Mouse (Mus musculus) kidney, adult 9 months (tissue): Measurements from ENCODE around the gene Nutm2.
"Not testable (repeated sequence)": the region's sequence is repeated elsewhere in the genome, so short reads cannot be mapped to it uniquely, and the experiment has no call there.

ENCODE experiments used
- DNase-seq: peaks from one replicate; pipeline ENCODE4 v3.0.0; 2022

Gene Nutm2

DNA sequence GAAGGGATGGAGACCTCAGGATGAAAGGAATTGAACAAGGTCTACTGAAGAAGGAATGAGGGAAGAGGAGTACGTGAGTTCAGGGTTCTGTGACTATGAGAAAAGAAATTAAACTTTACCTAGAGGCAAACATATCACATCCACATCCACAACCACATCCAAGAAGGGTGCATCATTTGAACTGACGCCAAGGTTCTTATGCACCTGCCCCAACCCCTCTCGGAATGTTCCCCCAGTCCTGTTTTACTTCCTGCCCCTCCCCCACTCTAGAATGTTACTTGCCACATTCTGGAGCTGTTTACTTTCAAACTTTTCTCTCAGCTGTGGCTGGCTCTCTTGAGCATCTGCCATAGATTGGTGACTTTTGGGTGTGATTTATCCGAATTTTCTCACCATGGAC, at the start of gene Nutm2:
Gene Nutm2 (plus strand): TSS at position 301 of the 400 bp plus-strand sequence.
- no peak for DNase-seq

DNA sequence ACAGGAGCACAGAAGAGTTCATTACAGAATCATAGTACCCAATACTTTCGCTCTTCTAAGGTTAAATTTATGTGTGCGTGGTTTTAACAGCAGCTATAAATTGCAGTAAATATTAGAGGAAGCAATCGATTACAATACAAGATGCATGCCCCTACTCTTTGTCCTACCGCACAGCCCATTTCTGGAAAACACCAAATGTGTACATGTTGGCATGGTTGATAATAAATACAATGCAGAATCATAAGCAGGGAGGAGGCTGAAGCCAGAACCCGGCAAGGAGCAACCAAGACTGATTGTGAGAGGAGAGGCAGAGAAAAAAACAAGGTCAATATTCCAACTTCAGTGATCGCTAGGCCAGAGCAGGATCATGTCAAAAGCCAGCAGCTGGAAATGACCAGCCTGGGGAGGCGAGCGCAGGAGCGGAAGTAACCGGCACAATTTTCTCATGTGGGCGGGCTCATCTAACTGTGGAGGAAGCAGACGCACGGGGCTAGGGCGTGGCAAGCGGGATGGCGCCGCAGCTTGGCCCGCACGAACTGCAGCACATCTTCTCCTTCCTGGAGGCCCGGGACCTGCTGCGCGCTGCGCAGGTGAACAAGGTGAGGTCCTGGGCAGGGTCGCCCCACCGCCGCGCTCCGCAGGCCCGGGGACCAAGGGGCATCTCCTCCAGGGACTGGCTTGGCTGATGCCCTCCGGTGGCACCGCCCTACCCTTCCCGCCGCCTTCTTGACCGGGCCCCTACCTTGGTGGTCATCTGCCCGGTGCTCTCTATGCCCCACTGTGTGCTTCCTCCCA, 49.5 kb upstream of the Nutm2 start, which contains the start of gene Fbxw17:
Gene Fbxw17 (plus strand): TSS at position 476 of the 795 bp plus-strand sequence.
- peak; percentile 74 for DNase-seq

DNA sequence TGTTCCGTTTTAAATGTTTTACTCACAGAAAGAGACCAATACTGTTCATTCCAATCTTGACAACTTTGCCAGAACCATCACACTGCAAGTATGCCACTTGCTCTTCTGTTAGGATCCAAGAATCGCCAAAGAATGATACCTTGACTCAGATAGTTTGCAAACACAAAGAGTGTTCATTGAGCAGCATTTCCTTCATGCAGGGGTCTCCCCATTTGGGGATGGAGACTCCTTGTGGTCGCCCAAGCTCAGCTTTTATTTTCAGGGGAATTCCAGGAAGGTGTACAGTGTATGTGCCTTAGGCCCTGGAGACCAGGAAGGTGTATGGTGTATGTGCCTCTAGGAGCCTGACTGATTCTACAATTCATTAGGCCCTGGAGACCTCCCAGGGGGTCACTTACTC, 48.7 kb upstream of the Nutm2 start:
- DNase-seq = no peak

DNA sequence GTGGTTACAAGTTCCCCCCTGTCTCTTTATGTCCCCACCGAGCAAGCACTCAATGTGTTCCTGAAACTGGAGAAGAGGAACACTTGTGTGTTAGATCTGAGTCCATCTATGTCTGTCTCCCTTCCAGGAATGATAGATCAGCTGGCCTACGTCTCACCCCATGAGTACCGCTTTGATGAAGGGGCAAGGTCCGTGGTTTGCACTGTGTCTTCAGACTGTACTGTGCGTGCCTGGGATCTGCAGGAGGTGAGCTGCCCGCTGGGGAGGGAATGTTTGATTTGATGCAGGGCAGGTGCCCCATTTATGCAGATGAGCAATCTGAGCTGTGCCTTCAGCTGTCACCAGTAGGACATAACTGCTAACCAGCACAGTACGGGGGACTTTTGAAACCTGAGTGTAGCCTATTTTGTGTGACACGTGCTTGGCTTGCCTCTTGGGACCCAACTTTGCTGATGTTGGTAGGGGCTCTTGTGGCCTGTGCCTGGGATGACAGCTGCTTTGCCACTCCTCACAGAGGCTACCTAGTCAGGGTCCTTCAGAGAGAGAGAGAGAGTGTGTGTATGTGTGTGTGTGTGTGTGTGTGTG, 43.4 kb upstream of the Nutm2 start:
- DNase-seq = peak; percentile 13

DNA sequence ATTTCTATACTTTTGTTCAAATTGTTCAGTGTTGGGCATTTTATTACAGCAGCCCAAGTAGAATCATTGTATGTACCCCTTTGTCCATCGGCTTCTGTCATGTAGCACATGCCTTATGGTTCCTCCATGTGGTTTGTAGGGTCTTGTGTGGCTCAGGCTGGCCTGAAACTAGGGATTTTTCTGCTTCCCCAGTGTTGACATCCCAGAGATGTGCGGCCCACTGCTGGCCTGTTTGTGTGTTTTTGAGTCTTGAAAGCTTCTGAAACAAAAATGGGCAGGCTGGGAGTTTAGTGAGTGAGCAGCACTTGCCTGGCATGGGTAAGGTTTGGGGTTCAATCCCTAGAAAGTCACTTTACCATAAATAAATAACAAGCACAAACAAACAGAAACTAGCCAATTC, 42.6 kb upstream of the Nutm2 start:
- DNase-seq = no peak

DNA sequence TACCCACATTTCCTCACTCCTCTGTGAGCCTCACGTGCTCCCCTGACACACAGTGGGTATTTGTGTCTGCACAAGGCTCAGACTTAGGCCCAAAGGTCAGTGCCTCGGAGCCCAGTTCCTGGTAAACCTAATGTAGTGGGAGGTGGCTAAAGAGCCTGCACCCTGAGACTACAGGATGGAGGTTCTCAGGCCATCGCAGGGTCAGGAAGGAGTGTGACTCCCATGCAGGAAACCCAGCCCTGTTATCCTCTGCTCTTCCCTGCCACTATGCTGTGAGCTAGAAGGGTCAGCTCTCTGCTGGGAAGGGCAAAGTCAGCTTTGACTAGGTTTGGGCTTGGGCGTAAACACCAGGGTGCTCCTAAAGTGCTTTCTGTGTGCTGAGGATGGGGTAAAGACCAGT, 40.4 kb upstream of the Nutm2 start:
- DNase-seq = no peak

DNA sequence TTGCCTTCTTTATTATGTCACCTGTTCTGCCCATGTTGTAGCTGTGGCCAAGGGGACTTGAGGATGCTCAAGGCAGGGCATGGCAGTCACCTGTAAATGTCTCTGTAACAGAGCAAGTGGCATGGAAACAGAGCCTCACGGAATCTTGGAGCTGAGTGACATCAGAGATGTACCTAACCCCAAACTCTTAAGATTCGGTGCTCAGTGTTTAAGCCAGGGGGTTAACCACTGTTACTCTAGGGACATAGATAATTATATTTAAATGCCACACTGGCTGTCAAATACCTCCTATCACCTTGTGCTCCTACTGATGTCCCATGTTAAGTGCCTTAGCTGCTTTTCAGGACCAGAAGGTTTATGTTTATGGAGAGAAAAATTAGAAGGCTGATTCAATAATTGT, 23.3 kb upstream of the Nutm2 start, which contains the start of gene Gm47429:
Gene Gm47429 (minus strand): TSS at position 101 of the 400 bp plus-strand sequence.
- DNase-seq = no peak

DNA sequence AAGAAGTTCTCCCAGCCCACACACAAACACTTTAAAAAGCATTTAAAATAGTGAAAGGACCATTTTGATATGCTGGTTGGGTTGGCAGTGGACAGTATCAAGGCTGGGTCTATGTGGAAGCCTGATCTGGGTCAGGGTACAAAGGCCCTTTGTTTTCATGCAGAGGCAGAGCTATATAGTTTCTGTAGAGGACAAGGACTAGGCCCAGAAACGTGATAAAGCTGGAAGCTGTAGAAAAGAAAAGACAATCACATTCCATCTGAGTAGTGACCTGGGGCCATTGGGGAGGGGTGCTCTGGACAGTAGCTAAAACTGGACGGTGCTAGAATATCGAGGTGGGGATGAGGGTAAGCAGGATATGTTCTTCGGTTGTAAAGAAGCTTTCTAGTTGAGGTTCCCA, 21.8 kb upstream of the Nutm2 start:
- DNase-seq = no peak

DNA sequence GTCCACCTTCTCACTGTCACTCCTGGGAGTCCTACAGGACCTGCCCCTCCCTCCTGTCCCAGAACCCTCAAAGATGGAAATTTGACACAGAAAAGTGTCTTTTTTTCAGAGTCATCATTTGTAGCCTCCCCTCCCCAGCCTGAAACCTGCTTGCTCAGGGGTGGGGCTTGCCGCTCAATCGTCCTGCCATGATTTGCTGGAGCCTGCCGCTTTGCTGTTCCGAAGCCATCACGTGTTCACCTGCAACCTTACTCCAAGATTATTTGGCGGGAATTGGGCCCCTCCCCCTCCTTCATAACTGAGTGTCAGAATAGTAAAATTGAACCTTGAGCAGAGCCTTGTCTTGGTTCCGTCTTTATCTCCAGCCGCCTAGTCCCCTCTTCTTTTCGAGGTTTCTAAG, 14.8 kb upstream of the Nutm2 start:
- DNase-seq = peak; percentile 9

DNA sequence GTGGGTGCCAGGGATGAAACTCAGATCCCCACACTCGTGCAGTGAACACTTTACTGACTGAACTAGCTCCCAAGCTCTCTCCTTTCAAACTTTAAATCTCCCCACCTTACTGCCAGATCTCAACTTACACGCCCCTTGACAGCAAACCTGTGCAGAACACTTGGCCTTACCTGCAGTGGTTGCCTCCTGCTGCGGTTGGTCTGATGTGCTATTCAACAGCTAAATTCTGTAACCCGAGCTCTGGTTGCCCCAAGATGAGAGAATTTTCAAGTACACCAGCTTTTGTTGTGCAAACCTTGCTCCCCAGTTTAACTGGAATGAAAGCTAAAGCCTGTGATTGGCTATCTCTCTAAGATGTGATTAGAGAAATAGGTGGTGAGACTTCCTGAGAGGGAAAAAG, 13.7 kb upstream of the Nutm2 start:
- no peak for DNase-seq

DNA sequence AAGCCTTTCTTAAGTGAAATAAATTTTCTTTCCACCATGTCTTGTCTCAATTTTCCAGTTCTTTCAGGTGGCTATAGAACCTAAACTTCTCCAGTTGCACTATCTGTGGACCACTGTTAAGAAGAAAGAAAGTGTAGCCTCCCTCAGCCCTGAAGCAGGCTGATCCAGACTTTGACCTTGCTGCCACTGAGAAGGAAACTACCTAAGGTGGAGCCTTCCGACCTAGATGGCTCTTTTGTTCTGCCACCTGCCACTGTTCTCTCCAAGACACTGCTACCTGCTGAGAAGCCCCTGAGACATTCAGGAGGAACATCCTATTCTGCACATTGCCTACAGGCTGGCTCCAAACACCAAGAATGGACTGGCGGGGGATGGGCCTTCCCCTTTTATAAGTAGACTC, 6.7 kb upstream of the Nutm2 start:
- not testable (repeated sequence) for DNase-seq

DNA sequence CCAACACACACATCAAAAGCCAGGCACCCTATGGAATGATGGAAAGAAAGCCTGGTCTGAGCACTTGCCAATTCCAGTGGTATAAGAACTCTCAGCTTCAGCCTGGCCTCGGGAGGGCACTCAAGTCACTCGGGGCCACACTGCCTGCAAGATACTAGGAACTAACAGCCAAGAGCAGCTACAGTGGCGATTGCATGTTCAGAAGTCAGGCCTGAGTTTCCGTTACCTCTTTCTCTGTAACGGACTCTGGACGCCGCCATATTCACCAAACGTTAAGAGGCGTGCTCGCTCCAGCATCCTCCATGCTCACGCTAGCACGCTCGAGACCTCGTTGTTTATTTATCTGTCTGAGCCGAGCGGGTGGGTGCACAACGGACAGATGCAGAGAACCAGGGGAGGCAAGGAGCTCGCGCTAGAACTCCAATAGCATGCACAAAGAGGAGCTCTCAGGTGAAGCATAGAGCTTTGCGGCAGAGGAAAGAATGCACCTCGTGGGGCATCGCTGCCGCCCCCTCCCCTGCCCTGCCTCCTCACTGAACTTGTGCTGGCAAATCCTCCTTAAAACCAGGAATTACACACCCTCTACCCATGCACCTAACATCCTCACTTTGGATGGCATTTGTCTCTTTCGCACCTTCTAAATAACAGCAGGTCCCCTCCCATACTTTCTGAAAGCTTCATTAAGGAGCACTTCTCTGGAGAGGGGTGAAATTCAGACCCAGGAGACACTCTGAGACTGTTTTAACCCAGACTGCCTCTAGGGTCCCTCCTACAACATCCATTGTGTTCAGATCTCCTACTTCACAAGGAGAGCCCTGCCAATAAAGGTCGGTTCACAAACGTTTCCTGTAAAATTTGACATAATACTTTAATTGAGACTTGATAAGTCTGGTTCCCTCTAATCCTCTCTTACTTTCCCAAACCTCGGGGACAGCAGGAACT, 2.2 kb upstream of the Nutm2 start:
- DNase-seq = peak; percentile 23

DNA sequence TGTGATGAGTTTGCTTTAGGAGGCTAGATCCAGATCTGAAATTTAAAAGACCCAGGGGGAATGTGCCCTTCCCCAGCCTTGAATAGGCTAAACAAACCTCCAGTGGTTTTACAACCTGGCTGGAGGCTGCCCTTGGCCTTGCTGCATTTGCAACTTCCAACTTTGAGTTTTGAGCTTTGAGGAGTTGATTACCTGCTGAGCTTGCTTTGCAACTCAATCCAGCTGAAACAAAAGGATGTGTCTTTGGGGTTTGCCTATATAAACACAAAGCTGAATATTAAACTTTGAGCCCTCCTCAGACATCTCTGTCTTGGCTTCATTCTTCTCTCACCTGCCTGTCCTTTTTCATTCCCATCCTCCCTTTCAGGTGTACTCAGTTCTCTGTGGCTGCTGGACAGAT, 21.4 kb downstream of the Nutm2 start:
- DNase-seq = not testable (repeated sequence)

DNA sequence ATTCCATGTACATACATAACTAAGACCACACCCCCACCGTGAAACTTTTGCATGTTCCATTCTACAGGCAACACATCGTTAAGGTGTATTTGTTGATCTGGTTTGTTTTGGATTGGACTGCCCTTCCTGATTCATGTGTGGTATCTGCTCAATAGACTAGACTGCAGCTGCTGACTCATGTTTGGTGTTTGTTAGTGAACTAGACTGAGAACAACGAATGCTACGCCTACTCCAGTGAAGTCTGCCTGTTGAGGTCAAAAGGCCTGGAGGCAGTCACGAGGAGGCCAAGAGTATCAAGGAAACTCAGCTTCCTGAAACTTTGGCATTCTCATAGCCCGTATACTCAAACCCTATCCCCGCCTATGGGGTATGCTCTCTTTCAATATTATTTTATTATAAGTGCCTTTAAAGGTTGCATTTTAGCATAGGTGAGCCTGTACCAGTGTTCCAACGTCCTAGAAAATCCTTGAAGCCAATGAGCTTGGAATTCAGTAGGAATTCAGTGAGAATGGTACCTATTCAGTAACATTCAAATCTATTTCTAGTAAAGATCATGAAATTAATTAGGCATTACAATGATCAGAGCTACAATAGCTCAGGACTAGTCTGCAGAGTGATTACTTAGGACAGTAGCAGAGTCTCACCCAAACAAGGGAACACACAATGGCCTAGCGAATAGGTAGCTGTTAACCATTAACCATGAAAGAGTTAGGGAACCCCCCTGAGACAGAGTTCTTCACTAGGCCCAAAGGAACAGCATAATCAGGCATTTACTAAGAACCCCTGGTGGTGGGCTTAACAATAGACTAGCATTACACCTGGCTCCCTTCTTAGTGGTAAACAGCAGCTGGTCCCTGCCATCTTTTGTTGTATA, 43.6 kb downstream of the Nutm2 start:
- peak; percentile 54 for DNase-seq
